Mouse (Mus musculus) adrenal gland, postnatal 4 days (tissue): ENCODE results near the gene Ccnt1. TPM values are rescaled to one million over a fixed set of nuclear protein-coding genes. Genes with fewer than 3 reads are reported as not detected.

Source experiments
- DNase-seq, 2 experiments: peaks; one replicate each; pipeline ENCODE4 v3.0.0; 2021 to 2022; ENCODE audit warnings: low spot score in 2 of 2, mixed read lengths in 2 of 2
- microRNA-seq: library from miRNA; unstranded; fragments of <30 nt; microRNA quantifications from one replicate; pipeline ENCODE4 v1.2.0, GENCODE M21; 2021
- total RNA-seq, 2 experiments: library from RNA; stranded (reverse); gene quantifications; 2 replicates each; pipeline ENCODE4 v1.2.3; 2021

Ccnt1 gene
- total RNA-seq, 2 experiments from 2014 or later = 52.8 to 65.1 TPM

DNA sequence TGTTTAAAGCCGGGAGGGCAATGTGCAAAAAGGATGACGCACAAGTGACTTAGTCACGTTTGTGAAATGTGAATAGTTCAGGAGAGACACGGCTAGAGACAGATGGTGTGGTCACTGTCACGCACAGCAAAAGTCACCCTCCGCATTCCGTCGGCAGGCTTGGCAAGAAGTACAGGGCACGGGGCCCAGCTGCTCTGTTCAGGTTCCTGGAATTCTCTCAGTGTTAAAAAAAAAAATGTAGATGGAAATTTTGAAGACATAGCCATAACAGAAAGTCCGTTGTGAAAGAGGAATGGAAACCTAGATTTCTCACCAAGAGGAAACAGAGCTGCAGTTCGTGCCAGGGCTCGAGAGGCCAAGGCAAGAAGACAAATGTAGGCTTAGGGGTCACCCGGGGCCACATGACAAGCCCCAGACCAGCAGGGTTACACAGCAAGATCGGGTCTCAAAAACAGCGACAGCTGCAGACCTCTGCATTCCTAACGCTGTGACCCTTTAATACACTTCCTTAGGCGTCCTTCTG lies 57.9 kb downstream of the Ccnt1 start:
- DNase-seq = no peak

DNA sequence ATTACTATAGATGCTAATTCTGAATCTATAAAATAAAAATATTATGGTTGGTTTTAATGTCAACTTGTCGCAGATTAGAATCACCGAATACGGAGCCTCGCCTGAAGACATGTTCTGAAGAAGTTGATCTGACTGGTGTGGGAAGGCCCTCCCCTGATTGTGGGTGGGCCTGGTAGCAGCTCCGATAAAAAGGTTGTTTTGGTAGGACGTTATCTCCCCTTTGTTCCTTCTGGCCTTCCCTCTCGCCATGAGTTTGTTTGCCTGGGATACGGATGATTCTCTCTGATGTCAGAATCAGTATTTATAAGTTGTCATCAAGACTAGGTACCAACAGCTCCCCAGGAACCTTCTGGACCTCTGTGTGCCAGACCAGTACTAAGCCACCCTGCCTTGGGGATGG lies 58.5 kb downstream of the Ccnt1 start:
- no peak for DNase-seq

DNA sequence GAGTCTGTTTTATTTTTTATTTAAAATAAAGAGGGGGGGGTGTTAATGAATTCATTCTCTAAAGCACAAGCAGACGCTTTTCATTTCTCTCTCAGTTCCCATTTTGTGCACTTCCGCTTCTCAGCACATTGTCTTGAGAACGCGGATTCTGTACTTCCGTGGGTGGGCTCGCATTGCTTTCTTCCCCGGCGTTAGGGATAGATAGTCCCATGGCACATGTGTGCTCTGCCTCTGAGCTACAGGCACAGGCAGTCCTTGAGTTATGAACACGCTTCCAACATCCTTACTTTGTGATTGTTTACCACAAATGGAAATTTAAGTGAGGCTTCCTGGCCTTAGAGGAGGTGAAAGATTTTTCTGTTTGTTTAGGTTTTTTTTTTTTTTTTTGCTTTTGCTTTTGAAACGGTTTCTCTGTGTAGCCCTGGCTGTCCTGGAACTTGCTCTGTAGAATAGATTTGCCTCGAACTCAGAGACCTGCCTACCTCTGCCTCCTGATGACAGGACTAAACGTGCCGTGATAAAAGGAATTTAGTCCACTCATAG lies 59.3 kb downstream of the Ccnt1 start:
- DNase-seq = no peak

DNA sequence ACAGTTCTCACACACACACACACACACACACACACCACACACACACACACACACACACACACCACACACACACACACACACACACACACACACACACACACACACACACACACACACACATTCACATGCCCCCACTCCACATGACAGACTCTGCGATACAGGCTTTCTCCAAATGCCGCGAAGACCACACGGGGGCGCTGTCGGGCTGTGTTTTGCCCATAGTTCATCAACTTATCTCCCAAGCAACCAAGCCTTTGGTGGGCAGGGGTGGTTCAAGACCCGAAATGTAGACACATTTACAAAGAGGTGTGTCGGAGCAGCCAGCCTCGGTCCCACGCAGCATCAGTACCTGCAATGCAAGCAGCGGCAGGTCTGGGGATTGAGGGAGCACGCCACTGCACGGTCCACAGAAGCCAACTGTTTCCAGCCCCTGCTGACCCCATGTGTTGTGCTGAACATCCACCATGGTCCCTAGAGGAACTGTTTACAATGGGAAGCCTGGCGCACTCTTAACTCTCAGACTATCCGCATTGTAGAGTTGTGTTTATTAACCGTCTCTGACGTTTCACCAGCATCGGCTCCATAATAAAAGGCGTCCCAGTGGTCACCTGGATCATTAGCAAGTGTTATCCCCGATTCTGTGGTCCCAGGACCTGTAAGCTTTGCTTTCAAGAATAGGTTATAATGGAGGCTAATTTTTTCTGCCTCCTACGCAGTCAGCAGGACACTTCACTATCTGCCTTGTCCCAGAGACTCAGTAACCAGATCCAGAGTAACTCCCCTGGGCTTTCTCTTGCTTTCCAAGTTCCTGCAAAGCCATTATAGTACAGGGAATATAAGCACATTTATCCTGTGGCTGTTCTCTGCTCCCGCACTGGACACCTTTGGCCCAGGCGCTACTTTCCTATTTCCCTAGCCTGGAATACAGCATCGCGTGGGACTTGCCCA lies 60.0 kb downstream of the Ccnt1 start:
- peak; percentile 56 to 66 for DNase-seq

DNA sequence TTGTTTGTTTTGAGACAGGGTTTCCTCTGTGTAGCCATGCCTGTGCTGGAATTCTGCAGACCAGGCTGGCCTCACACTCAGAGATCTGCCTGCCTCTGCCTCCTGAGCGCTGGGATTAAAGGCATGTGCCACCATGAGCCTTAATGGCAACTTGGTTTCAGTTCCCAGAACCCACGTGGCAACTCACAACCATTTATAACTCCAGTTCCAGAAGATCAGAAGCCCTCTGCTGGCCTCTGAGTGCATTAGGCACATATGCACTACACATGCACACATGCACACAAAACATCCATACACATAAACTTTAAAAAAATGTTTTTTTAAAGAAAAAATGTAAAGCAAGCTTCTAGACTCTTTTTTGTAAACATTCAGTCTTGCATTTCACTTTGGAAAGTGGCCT lies 61.3 kb downstream of the Ccnt1 start:
- DNase-seq = no peak

DNA sequence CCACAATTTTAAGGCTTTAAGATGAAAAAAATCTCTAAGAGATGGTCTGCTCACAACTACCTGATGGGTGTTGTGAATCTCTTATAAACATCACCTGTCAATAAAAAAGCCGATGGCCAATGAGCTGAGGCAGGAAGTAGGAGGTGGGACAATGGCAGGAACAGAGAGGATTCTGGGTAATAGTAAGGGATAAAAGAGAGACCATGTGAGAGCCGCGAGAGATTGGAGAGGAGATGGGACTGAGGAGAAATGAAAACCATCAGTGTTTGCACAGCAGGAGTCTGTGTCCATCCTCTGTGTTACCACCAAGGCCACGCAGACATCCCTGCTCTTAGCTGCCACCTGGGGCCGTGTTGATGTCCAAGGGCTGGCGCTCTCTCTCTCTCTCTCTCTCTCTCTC lies 63.4 kb downstream of the Ccnt1 start:
- no peak for DNase-seq

DNA sequence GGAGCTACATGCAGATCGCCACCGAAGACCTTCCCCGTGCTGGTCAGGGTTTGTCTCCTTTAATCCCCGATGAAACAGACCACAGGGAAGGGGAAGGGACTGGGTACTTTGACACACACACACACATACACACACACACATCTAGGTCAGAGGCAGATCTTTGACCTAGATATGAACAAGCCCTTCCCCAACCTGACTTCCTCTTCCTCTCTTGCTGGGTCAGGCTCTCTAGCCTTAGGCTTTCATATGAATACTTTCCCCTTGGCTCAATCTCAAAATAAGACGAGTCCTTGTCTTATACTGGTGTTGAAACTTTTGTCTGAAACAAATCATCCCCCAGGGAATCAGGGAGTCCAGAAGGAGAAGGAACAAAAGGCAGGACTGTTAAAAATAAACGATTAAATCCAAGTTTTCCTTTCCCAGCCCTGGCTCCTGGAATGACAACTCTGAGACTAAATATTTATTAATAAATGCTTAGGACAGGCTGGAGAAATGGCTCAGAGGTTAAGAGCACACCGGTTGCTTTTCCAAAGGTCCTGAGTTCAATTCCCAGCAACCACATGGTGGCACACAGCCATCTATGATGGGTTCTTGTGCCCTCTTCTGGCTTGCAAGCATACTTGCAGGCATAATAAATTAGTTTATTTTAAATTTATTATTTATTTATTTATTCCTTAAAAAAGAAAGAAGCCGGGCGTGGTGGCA lies 64.3 kb downstream of the Ccnt1 start:
- DNase-seq = no peak

DNA sequence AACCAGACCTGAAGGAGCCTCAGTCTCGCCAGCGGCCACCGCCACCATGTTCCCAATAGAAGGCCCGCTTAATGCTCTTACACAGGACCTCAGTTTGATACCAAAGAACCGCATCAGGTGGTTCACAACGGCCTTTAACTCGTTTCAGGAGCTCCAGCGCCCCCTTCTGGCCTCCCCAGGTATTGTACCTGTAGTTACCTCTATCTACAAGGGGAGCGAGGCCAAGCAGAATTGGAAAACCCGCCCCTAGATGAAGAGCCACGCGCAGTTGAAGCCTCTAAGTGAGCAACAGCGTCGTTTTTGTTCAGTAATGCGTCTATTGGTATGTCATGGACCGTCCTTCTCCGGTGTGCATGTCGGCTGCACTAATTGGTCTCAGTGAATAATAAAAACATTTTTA lies 66.2 kb downstream of the Ccnt1 start:
- peak in 1 of 2 experiments; percentile 34 for DNase-seq

DNA sequence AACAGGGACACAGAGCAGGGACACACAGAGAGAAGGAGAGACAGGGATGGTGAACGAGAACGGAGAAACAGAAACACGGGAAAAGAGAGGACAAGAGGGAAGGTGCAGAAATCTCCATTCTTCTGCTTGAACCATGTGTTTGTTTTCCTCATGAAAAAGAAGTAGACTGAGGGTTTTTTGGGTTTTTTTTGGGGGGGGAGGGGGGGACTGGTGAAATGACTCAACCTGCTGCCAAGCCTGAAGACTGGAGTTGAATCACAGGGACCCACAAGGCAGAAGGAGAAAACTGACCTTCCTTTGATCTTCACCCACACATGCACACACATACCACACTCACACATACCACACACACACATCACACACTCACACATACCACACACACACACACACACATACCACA lies 67.4 kb downstream of the Ccnt1 start:
- DNase-seq = no peak

DNA sequence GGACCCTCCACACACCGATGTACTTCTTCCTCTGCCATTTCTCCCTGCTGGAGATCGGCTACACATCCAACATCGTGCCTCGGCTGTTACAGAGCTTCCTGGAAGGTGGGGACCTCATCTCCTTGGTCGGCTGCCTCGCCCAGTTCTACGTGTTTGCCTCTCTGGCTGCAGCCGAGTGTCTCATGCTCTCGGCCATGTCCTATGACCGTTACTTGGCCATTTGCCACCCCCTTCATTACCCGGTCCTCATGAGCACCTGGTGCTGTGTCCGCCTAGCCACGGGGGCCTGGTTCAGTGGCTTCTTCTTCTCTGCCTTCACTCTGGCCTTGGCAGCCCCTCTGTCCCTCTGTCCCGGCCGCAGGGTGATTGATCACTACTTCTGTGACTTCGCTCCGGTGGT lies 73.1 kb downstream of the Ccnt1 start:
- DNase-seq = no peak

DNA sequence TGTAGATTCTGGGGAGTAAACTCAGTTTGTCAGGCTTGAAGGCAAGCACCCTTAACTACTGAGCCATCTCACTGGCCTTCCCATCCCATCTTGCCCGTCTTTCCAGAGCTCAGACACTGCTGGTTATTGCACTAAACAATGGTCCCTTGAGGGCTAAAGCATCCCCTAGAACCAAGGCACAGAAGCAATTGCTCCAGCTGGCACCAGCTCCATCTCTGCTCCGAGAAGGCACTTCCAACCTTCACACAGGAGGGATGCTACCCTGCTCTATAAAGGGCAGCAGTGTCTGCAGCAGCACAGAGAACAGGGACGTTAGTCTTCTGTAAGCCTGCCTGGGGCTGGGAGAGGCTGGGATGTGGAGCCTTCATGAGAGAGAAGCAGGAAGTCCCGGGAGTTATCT lies 78.6 kb downstream of the Ccnt1 start, which contains the start of gene Olfr279:
TSS of gene Olfr279 (plus strand) at position 301 of the 400 bp plus-strand sequence.
- no peak for DNase-seq

DNA sequence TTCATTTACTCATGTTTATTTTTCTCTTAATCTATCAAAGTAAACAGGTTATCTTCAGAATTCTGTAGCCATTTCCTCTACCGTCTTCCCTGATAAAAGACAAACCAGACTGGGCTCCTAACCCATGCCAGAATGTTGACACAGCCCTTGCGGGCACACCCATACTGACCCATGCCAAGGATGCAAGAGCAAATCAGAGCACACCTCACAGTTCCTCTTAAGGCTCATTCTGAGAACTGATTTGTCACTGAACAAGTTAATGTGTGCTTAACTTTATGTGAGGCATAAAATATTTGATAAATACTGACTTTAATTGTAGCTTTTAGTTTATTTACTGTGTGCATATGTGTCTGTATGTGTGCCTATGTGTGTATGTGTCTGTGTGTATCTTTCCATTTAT lies 79.4 kb downstream of the Ccnt1 start:
- no peak for DNase-seq

Small RNAs within 50 kb of the gene (microRNA-seq; reads per million reads assigned to microRNA genes)
- 5.8 reads per million, percentile 16 among the genes with 10 or more reads in this experiment for gene Mir1291

Other genes starting within 250 kb of the Ccnt1 start
- gene Olfr284, start 229.9 kb downstream of the Ccnt1 start, total RNA-seq = not detected
- gene Olfr283, start 190.0 kb downstream of the Ccnt1 start, total RNA-seq = not detected
- gene Olfr282, start 139.7 kb downstream of the Ccnt1 start, total RNA-seq = not detected
- gene Olfr281, start 118.3 kb downstream of the Ccnt1 start, total RNA-seq = not detected
- not detected for gene OR5BS1P, start 101.0 kb downstream of the Ccnt1 start, total RNA-seq
- not detected for gene Lalba, start 88.2 kb downstream of the Ccnt1 start, total RNA-seq
- gene Olfr279, start 78.5 kb downstream of the Ccnt1 start, total RNA-seq = not detected
- gene Kansl2, start 36.7 kb downstream of the Ccnt1 start, total RNA-seq = 10 to 100 TPM; 85.3 to 94.8 TPM
- gene 4930415O20Rik, start 81 bp upstream of the Ccnt1 start, total RNA-seq = under 1 TPM in 1 of 2 experiments, not detected in 1; 0.62 TPM
- 10 to 100 TPM; 78.0 to 83.3 TPM for gene Adcy6, start 39.2 kb upstream of the Ccnt1 start, total RNA-seq
- gene Cacnb3, start 59.9 kb upstream of the Ccnt1 start, total RNA-seq = 10 to 100 TPM; 28.6 to 34.5 TPM
- gene Ddx23, start 92.0 kb upstream of the Ccnt1 start, total RNA-seq = 10 to 100 TPM; 76.4 to 85.9 TPM
- 1 to 10 TPM; 1.1 to 1.9 TPM for gene Rnd1, start 106.5 kb upstream of the Ccnt1 start, total RNA-seq
- under 1 TPM; 0.48 to 0.87 TPM for gene Ccdc65, start 137.3 kb upstream of the Ccnt1 start, total RNA-seq
- gene Fkbp11, start 157.3 kb upstream of the Ccnt1 start, total RNA-seq = 10 to 100 TPM; 15.9 to 19.1 TPM
- gene Arf3, start 192.3 kb upstream of the Ccnt1 start, total RNA-seq = 100 to 1,000 TPM; 124 to 135 TPM
- gene Wnt10b, start 207.2 kb upstream of the Ccnt1 start, total RNA-seq = 1 to 10 TPM in 1 of 2 experiments, under 1 TPM in 1; 0.68 to 1.2 TPM
- gene Wnt1, start 218.9 kb upstream of the Ccnt1 start, total RNA-seq = not detected
- gene Ddn, start 238.6 kb upstream of the Ccnt1 start, total RNA-seq = 1 to 10 TPM in 1 of 2 experiments, under 1 TPM in 1; 0.76 to 4.2 TPM